Mouse (Mus musculus) C2C12 (cell line): Measurements from ENCODE around the gene Klhdc8a. TPM values are rescaled to one million over a fixed set of nuclear protein-coding genes. Genes with fewer than 3 reads are reported as not detected.
"Not testable (repeated sequence)": the region's sequence is repeated elsewhere in the genome, so short reads cannot be mapped to it uniquely, and the experiment has no call there.

Source experiments
- H3K27me3 ChIP-seq: one replicate; pipeline ENCODE4 v1.6.1; 2011; ENCODE audit not compliant: control insufficient read depth, insufficient read depth, insufficient read length
- H3K36me3 ChIP-seq: one replicate; pipeline ENCODE4 v1.6.1; 2011; ENCODE audit not compliant: control insufficient read depth, insufficient read depth
- H3K4me3 ChIP-seq: one replicate; pipeline ENCODE4 v1.5.1; 2011; ENCODE audit warnings: mild to moderate bottlenecking, control low read depth; ENCODE audit not compliant: poor library complexity, insufficient read depth, severe bottlenecking
- H3K79me2 ChIP-seq: one replicate; pipeline ENCODE4 v1.6.1; 2011; ENCODE audit not compliant: control insufficient read depth, insufficient read depth
- H3K79me3 ChIP-seq: one replicate; pipeline ENCODE4 v1.6.1; 2011; ENCODE audit warnings: low read depth, control low read depth
- H3ac ChIP-seq: one replicate; pipeline ENCODE3; 2011; ENCODE audit warnings: low read depth; ENCODE audit not compliant: control insufficient read depth, insufficient read length
- CEBPB ChIP-seq: IDR thresholded peaks from one replicate; pipeline ENCODE4 v1.6.1; 2011; ENCODE audit warnings: low read depth, mild to moderate bottlenecking, control low read depth, moderate library complexity
- CTCF ChIP-seq: IDR thresholded peaks from one replicate; pipeline ENCODE4 v1.5.1; 2011; ENCODE audit not compliant: control insufficient read depth, insufficient read depth, insufficient read length
- FOSL1 ChIP-seq: IDR thresholded peaks from one replicate; pipeline ENCODE4 v1.8.0; 2011; ENCODE audit warnings: mild to moderate bottlenecking, low read length; ENCODE audit not compliant: poor library complexity, insufficient read depth, severe bottlenecking
- MAX ChIP-seq: IDR thresholded peaks from one replicate; pipeline ENCODE4 v1.6.1; 2011; ENCODE audit warnings: mild to moderate bottlenecking, control low read depth
- MYOD1 ChIP-seq: IDR thresholded peaks from one replicate; pipeline ENCODE4 v1.6.1; 2011; ENCODE audit warnings: low read depth; ENCODE audit not compliant: control insufficient read depth, insufficient read length
- MYOG ChIP-seq: IDR thresholded peaks from one replicate; pipeline ENCODE4 v1.6.1; 2011; ENCODE audit not compliant: control insufficient read depth, insufficient read length; ENCODE audit errors: extremely low read depth
- USF1 ChIP-seq: IDR thresholded peaks from one replicate; pipeline ENCODE4 v1.6.1; 2011; ENCODE audit warnings: low read depth, mild to moderate bottlenecking, control low read depth, moderate library complexity
- polyA plus RNA-seq: library from polyadenylated mRNA; unstranded; fragments of >200 nt; fragmentation: generic; extraction: Trizol; gene quantifications from one replicate; pipeline ENCODE4 v1.2.1, GENCODE M21; 2012; ENCODE audit warnings: missing spikeins

The Klhdc8a gene
- polyA plus RNA-seq, 1 experiment, result 19.0 TPM

- Histone ChIP-seq H3K36me3 (peaks cover 20% of the 10 kb centered on the region), H3K79me2 (no peaks in the 10 kb centered on the region), H3ac (no peak overlapping the region), H3K27me3 (no peaks in the 10 kb centered on the region), H3K4me3 (no peak overlapping the region), H3K79me3 (no peaks in the 10 kb centered on the region)
- TF ChIP-seq MYOG (no peak), FOSL1 (no peak), USF1 (no peak), MAX (no peak), CEBPB (no peak), CTCF (no peak), MYOD1 (no peak)
These were observed 21.7 kb upstream of the Klhdc8a start for GRCm38 (mm10) chr1:132276694-132277093.

GRCm38 (mm10) chr1:132277124-132277523 lies 21.3 kb upstream of the Klhdc8a start:
- peaks cover 24% of the 10 kb centered on the region for H3K36me3 ChIP-seq
- TF ChIP-seq CEBPB, result no peak
- TF ChIP-seq USF1, result no peak
- no peak for TF ChIP-seq CTCF
- TF ChIP-seq FOSL1, result no peak
- TF ChIP-seq MYOG, result no peak
- TF ChIP-seq MYOD1, result no peak
- no peak for TF ChIP-seq MAX

GRCm38 (mm10) chr1:132280636-132281035 lies 17.8 kb upstream of the Klhdc8a start:
- peaks cover 35% of the 10 kb centered on the region for H3K36me3 ChIP-seq

More at GRCm38 (mm10) chr1:132277124-132277523, 21.3 kb upstream of the Klhdc8a start:
- Histone ChIP-seq H3ac (no peak overlapping the region), H3K27me3 (no peaks in the 10 kb centered on the region), H3K79me2 (no peaks in the 10 kb centered on the region), H3K4me3 (no peak overlapping the region), H3K79me3 (no peaks in the 10 kb centered on the region)

GRCm38 (mm10) chr1:132281523-132282176 lies 16.8 kb upstream of the Klhdc8a start:
- TF ChIP-seq MAX, result no peak
- TF ChIP-seq MYOG, result no peak
- TF ChIP-seq FOSL1, result no peak
- H3ac ChIP-seq, result no peak overlapping the region
- peaks cover 35% of the 10 kb centered on the region for H3K36me3 ChIP-seq
- no peak overlapping the region for H3K4me3 ChIP-seq
- no peaks in the 10 kb centered on the region for H3K27me3 ChIP-seq
- peaks cover 5% of the 10 kb centered on the region for H3K79me2 ChIP-seq
- H3K79me3 ChIP-seq, result no peaks in the 10 kb centered on the region

More at GRCm38 (mm10) chr1:132280636-132281035, 17.8 kb upstream of the Klhdc8a start:
- not testable (repeated sequence) for H3K4me3 ChIP-seq, H3K27me3 ChIP-seq, H3ac ChIP-seq, H3K79me3 ChIP-seq, H3K79me2 ChIP-seq

- Histone ChIP-seq H3K79me2 (peaks cover 10% of the 10 kb centered on the region), H3K36me3 (peaks cover 35% of the 10 kb centered on the region), H3K4me3 (no peak overlapping the region), H3K27me3 (no peaks in the 10 kb centered on the region), H3ac (no peak overlapping the region), H3K79me3 (no peaks in the 10 kb centered on the region)
- TF ChIP-seq MYOG, result no peak
- no peak for TF ChIP-seq MAX
- TF ChIP-seq CTCF, result no peak
- no peak for TF ChIP-seq CEBPB
- no peak for TF ChIP-seq MYOD1
- TF ChIP-seq FOSL1, result no peak
- no peak for TF ChIP-seq USF1
These were observed 16.3 kb upstream of the Klhdc8a start for GRCm38 (mm10) chr1:132282177-132282536.

GRCm38 (mm10) chr1:132283018-132283417 lies 15.4 kb upstream of the Klhdc8a start:
- H3K4me3 ChIP-seq, result no peak overlapping the region
- no peak overlapping the region for H3ac ChIP-seq
- TF ChIP-seq FOSL1 (no peak), MAX (no peak), MYOG (no peak), USF1 (no peak), MYOD1 (no peak), CEBPB (no peak), CTCF (no peak)
- peaks cover 18% of the 10 kb centered on the region for H3K79me2 ChIP-seq
- H3K27me3 ChIP-seq, result no peaks in the 10 kb centered on the region
- peaks cover 35% of the 10 kb centered on the region for H3K36me3 ChIP-seq
- no peaks in the 10 kb centered on the region for H3K79me3 ChIP-seq
